Mouse (Mus musculus): Measurements from ENCODE around the gene Phb2.

GRCm38 (mm10) chr6:124738511-124739023 is 26.4 kb downstream of the Phb2 start, which contains the start of gene Ptpn6:
- TF ChIP-seq CTCF (IDR thresholded peaks at IDR 0.05; ENCODE audit: insufficient read depth, low read depth, low read length) = no peak
- no peak for TF ChIP-seq POLR2A (IDR thresholded peaks at IDR 0.05; ENCODE audit: insufficient read depth, low read depth, low read length)

All from olfactory bulb, adult 2 months (tissue).